Mouse (Mus musculus) liver, embryonic 14.5 days (tissue): ENCODE results near the gene Gm572. TPM values are rescaled to one million over a fixed set of nuclear protein-coding genes. Genes with fewer than 3 reads are reported as not detected.

Experiments
- ATAC-seq: fragments of 200-750 bp; cut with Nextera tagmentation; 2 replicates; pipeline ENCODE4 v1.8.0; 2017; ENCODE audit warnings: moderate number of reproducible peaks, mild to moderate bottlenecking, moderate library complexity; ENCODE audit not compliant: insufficient read depth
- DNase-seq, 3 experiments: peaks; one replicate each; pipeline ENCODE4 v3.0.0-alpha.2; 2012 to 2013; ENCODE audit warnings: low read depth in 3 of 3, low spot score in 3 of 3
- H3K27ac ChIP-seq: fragments of 300-500 bp; sonication (generic); 2 replicates; pipeline ENCODE4 v1.5.1; 2014; ENCODE audit warnings: moderate library complexity, mild to moderate bottlenecking, control low read depth, inconsistent platforms
- H3K27me3 ChIP-seq: fragments of 300-500 bp; sonication (generic); 2 replicates; pipeline ENCODE4 v1.6.1; 2014; ENCODE audit warnings: mild to moderate bottlenecking, low read length, moderate library complexity; ENCODE audit not compliant: control insufficient read depth, insufficient read depth
- H3K36me3 ChIP-seq: fragments of 300-500 bp; sonication (generic); replicated peaks from 2 replicates; pipeline ENCODE4 v1.6.1; 2014; ENCODE audit warnings: low read depth; ENCODE audit not compliant: control insufficient read depth, insufficient read depth
- H3K4me1 ChIP-seq, 2 experiments: fragments of 200-500 bp in 1 of 2; fragments of 300-500 bp in 1 of 2; sonication (generic) in 1 of 2; replicated peaks; 2 replicates each; pipeline ENCODE4 v1.6.1; 2012 to 2014; ENCODE audit warnings: antibody characterized with exemption in 1 of 2, inconsistent platforms in 1 of 2, low read length in 1 of 2; ENCODE audit not compliant: control insufficient read depth in 2 of 2, insufficient read depth in 2 of 2
- H3K4me2 ChIP-seq: fragments of 300-500 bp; sonication (generic); 2 replicates; pipeline ENCODE4 v1.6.1; 2014; ENCODE audit warnings: low read depth, mild to moderate bottlenecking, control low read depth, moderate library complexity
- H3K4me3 ChIP-seq, 2 experiments: fragments of 200-500 bp in 1 of 2; fragments of 300-500 bp in 1 of 2; sonication (generic) in 1 of 2; 2 replicates each; pipeline ENCODE4 v1.5.1; 2012 to 2014; ENCODE audit warnings: low read depth in 2 of 2, low read length in 2 of 2, mild to moderate bottlenecking in 2 of 2, control low read depth in 1 of 2, inconsistent platforms in 1 of 2, moderate library complexity in 1 of 2; ENCODE audit not compliant: insufficient read depth in 1 of 2
- H3K9ac ChIP-seq: fragments of 300-500 bp; sonication (generic); replicated peaks from 2 replicates; pipeline ENCODE4 v1.6.1; 2014; ENCODE audit warnings: mild to moderate bottlenecking, control low read depth, moderate library complexity
- H3K9me3 ChIP-seq: fragments of 300-500 bp; sonication (generic); 2 replicates; pipeline ENCODE4 v1.6.1; 2016; ENCODE audit warnings: low read length, mixed read lengths; ENCODE audit not compliant: control insufficient read depth
- CTCF ChIP-seq: IDR thresholded peaks from 2 replicates; pipeline ENCODE4 v1.5.1; 2016; ENCODE audit warnings: antibody characterized with exemption, low read depth, control low read depth
- EP300 ChIP-seq: IDR thresholded peaks from 2 replicates; pipeline ENCODE4 v1.6.1; 2016; ENCODE audit warnings: antibody characterized with exemption, low read depth
- WGBS: fragments of 180-500 bp; shearing (Covaris S2); extraction: QIAGEN DNeasy Blood & Tissue Kit; methylation state at CpG from one replicate; pipeline ENCODE4 v1.1.7; 2014; ENCODE audit not compliant: insufficient replicate concordance; 5-methylcytosine and 5-hydroxymethylcytosine counted together
- polyA plus RNA-seq, 2 experiments: library from polyadenylated mRNA; depleted of rRNA in 1 of 2; stranded (reverse) in 1 of 2; unstranded in 1 of 2; fragments of >200 nt; fragmentation: Nextera tagmentation in 1 of 2; extraction: Ambion mirVana in 1 of 2; gene quantifications; 2 replicates each; pipeline versions ENCODE4 v1.2.1 to v1.2.3; 2012 to 2014

The Gm572 gene
- polyA plus RNA-seq, 2 experiments, result not detected

GRCm38 (mm10) chr4:148600316-148600715, 42.8 kb upstream of the Gm572 start:
- TF ChIP-seq CTCF (no peak), EP300 (no peak)
- Histone ChIP-seq H3K36me3 (peaks cover 15% of the 10 kb centered on the region), H3K9me3 (no peaks in the 10 kb centered on the region), H3K4me3 (no peak overlapping the region), H3K27ac (no peak overlapping the region), H3K9ac (no peak overlapping the region), H3K27me3 (no peaks in the 10 kb centered on the region), H3K4me2 (no peak overlapping the region), H3K4me1 (peaks cover 0 to 3% of the 10 kb centered on the region in 2 experiments; a peak in 1 of 4 replicates)
- no peak for ATAC-seq
- DNase-seq, result no peak
- WGBS, result 72% methylated on average over 4 of the region's 4 CpGs

- no peaks in the 10 kb centered on the region for H3K9me3 ChIP-seq
- H3K4me3 ChIP-seq, result no peak overlapping the region
- DNase-seq (no peak), ATAC-seq (no peak)
- peaks cover under 1% of the 10 kb centered on the region for H3K36me3 ChIP-seq
- no peak overlapping the region for H3K4me2 ChIP-seq
- H3K27me3 ChIP-seq, result no peaks in the 10 kb centered on the region
- no peak overlapping the region for H3K9ac ChIP-seq
- H3K4me1 ChIP-seq, result peaks cover 0 to 3% of the 10 kb centered on the region in 2 experiments; a peak in 1 of 4 replicates
- TF ChIP-seq EP300, result no peak
- TF ChIP-seq CTCF, result no peak
- no peak overlapping the region for H3K27ac ChIP-seq
- WGBS, result 51% methylated on average over 4 of the region's 4 CpGs
Measured at GRCm38 (mm10) chr4:148601871-148602270, 41.2 kb upstream of the Gm572 start.

DNA sequence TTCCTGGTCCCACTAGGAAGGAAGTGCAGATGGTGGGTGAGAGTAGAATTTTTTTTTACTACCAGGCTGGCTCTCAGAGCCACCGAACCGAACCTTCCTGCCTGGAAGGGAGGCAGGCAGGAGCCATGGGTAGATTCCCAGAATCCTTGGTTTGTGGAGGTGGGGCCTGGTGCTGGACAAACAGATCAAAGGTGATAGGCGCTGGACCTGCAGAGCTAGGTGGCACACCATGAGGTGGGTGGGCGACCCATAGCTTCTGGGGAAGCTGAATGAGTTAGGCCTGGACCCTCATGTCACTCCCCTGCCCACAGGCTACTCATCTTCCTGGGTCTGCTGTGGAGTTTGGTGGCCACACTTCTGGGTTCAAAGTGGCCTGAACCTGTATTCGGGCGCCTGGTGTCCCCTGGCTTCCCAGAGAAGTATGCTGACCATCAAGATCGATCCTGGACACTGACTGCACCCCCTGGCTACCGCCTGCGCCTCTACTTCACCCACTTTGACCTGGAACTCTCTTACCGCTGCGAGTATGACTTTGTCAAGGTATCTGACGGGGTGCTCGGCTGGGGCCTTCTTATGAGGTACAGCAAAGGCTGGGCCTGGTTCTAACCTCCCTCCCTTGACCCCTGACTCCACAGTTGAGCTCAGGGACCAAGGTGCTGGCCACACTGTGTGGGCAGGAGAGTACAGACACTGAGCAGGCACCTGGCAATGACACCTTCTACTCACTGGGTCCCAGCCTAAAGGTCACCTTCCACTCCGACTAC, 40.6 kb upstream of the Gm572 start, which contains the start of gene Masp2:
TSS of gene Masp2 (plus strand) at position 198 of the 764 bp plus-strand sequence.
- no peak for TF ChIP-seq CTCF
- no peak for TF ChIP-seq EP300
- 59% methylated on average over 14 of the region's 14 CpGs for WGBS
- ATAC-seq (peak; percentile 14; the same call in 1 of the 2 replicates), DNase-seq (no peak)
- Histone ChIP-seq H3K27ac (no peak within 1 kb of the TSS), H3K36me3 (no peaks in the 10 kb centered on the region), H3K9ac (no peak within 1 kb of the TSS), H3K4me2 (peak within 1 kb of the TSS; percentile 21), H3K4me1 (peaks cover 0 to 3% of the 10 kb centered on the region in 2 experiments; a peak in 1 of 4 replicates), H3K4me3 (peak within 1 kb of the TSS; percentile 10 to 20; a peak in 2 of 4 replicates), H3K27me3 (no peaks in the 10 kb centered on the region), H3K9me3 (no peaks in the 10 kb centered on the region)

- Histone ChIP-seq H3K36me3 (no peaks in the 10 kb centered on the region), H3K27ac (no peak overlapping the region), H3K27me3 (no peaks in the 10 kb centered on the region), H3K4me2 (no peak overlapping the region), H3K4me3 (no peak overlapping the region), H3K9me3 (no peaks in the 10 kb centered on the region), H3K4me1 (peaks cover 0 to 3% of the 10 kb centered on the region in 2 experiments; a peak in 1 of 4 replicates), H3K9ac (no peak overlapping the region)
- TF ChIP-seq CTCF (no peak), EP300 (no peak)
- WGBS, result 69% methylated on average over 10 of the region's 10 CpGs
- ATAC-seq, result no peak
- DNase-seq, result no peak
Measured at GRCm38 (mm10) chr4:148603376-148604139, 39.6 kb upstream of the Gm572 start.

- no peak overlapping the region for H3K4me2 ChIP-seq
- no peaks in the 10 kb centered on the region for H3K9me3 ChIP-seq
- peaks cover 0 to 3% of the 10 kb centered on the region in 2 experiments; a peak in 1 of 4 replicates for H3K4me1 ChIP-seq
- H3K27me3 ChIP-seq, result no peaks in the 10 kb centered on the region
- TF ChIP-seq EP300 (no peak), CTCF (no peak)
- no peak overlapping the region for H3K27ac ChIP-seq
- no peak overlapping the region for H3K4me3 ChIP-seq
- no peaks in the 10 kb centered on the region for H3K36me3 ChIP-seq
- DNase-seq (no peak), ATAC-seq (no peak)
- 67% methylated on average over 7 of the region's 7 CpGs for WGBS
- H3K9ac ChIP-seq, result no peak overlapping the region
Measured at GRCm38 (mm10) chr4:148604141-148604540, 39.0 kb upstream of the Gm572 start.
